Comparison of ENCODE assay signal across 17 mouse cellular contexts in the genomic region with DNA sequence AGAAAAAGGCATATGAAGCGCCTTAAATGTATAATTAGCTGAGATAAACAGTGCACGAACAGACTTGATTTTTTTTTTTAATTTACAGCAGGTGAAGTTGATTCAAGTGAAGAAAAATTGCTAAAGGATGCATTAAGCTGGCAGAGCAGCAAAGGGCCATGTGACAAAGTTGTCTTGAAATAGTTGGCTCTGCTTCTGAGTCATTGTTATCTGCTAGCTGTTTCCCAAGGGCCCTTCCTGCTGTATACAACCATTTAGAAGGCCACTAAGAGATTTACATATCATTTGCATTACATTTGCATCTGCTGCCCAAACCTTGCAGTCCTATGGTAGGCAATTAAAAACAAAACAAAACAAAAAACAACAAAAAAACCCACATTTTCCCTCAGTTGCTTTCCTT. TPM values are rescaled to one million over a fixed set of nuclear protein-coding genes. Genes with fewer than 3 reads are reported as not detected.
DNase-seq lines count a peak whose midpoint lies in the region; ATAC-seq lines count a peak whose summit lies in the region.
"Had no signal": no experiment of that assay in that cellular context is flagged by ENCODE, and none has a peak within 500 bp of the region (broad histone marks: within the 10 kb centered on the region; RNA-seq: fewer than 3 reads in every experiment).

No protein-coding gene starts in this region.

- no peak overlapping the region for H3K27ac ChIP-seq in neural tube, embryonic 12.5 days
- no peak overlapping the region for H3K27ac ChIP-seq in hindbrain, embryonic 12.5 days
- H3K27ac ChIP-seq in neural tube, embryonic 13.5 days (replicated peaks), result no peak overlapping the region
- H3K27ac ChIP-seq: embryonic facial prominence, embryonic 12.5 days; heart, embryonic 10.5 days; layer of hippocampus, adult 2 months; liver, embryonic 14.5 days; macrophage had no signal

- no peaks in the 10 kb centered on the region for H3K36me3 ChIP-seq in neural tube, embryonic 12.5 days
- H3K36me3 ChIP-seq in hindbrain, embryonic 12.5 days, result no peaks in the 10 kb centered on the region
- H3K36me3 ChIP-seq in neural tube, embryonic 13.5 days, result no peaks in the 10 kb centered on the region
- H3K36me3 ChIP-seq: embryonic facial prominence, embryonic 12.5 days; heart, embryonic 10.5 days had no signal

- H3K9me3 ChIP-seq in neural tube, embryonic 12.5 days, result no peaks in the 10 kb centered on the region
- no peaks in the 10 kb centered on the region for H3K9me3 ChIP-seq in hindbrain, embryonic 12.5 days (replicated peaks)
- H3K9me3 ChIP-seq in neural tube, embryonic 13.5 days, result no peaks in the 10 kb centered on the region
- H3K9me3 ChIP-seq: embryonic facial prominence, embryonic 12.5 days; heart, embryonic 10.5 days had no signal

- H3K27me3 ChIP-seq in neural tube, embryonic 12.5 days (replicated peaks), result peaks cover 6% of the 10 kb centered on the region; the same call in 1 of the 2 replicates
- H3K27me3 ChIP-seq in hindbrain, embryonic 12.5 days, result peaks cover 12% of the 10 kb centered on the region
- peaks cover 13% of the 10 kb centered on the region for H3K27me3 ChIP-seq in neural tube, embryonic 13.5 days

- 0 out of 2 replicates have a peak overlapping the region, but pooled peaks have one; percentile 7 for H3K4me2 ChIP-seq in neural tube, embryonic 12.5 days (replicated peaks)
- no peak overlapping the region for H3K4me2 ChIP-seq in hindbrain, embryonic 12.5 days (replicated peaks)
- peak overlapping the region; percentile 33; the same call in 1 of the 2 replicates for H3K4me2 ChIP-seq in neural tube, embryonic 13.5 days
- H3K4me2 ChIP-seq: embryonic facial prominence, embryonic 12.5 days had no signal

- peak; percentile 65; the same call in 1 of the 2 replicates for ATAC-seq in frontal cortex, adult (ENCODE audit: low TSS enrichment)
- ATAC-seq in neural tube, embryonic 12.5 days (ENCODE audit: low FRiP score, low read depth), result peak; percentile 54; the same call in 1 of the 2 replicates
- peak; percentile 59 for ATAC-seq in hindbrain, embryonic 12.5 days (ENCODE audit: low FRiP score)
- ATAC-seq in neural tube, embryonic 13.5 days (ENCODE audit: low read depth), result no peak
- ATAC-seq: intestine, postnatal 0 days had no signal

- H3K9ac ChIP-seq in neural tube, embryonic 12.5 days, result no peak overlapping the region
- H3K9ac ChIP-seq in hindbrain, embryonic 12.5 days, result no peak overlapping the region
- no peak overlapping the region for H3K9ac ChIP-seq in neural tube, embryonic 13.5 days
- H3K9ac ChIP-seq: embryonic facial prominence, embryonic 12.5 days; liver, embryonic 14.5 days had no signal

- 62% methylated on average over 2 of the region's 2 CpGs for WGBS in neural tube, embryonic 12.5 days
- WGBS in hindbrain, embryonic 12.5 days, result 67% methylated on average over 2 of the region's 2 CpGs
- 58% methylated on average over 2 of the region's 2 CpGs for WGBS in neural tube, embryonic 13.5 days

- H3K4me3 ChIP-seq in neural tube, embryonic 12.5 days, result no peak overlapping the region
- no peak overlapping the region for H3K4me3 ChIP-seq in hindbrain, embryonic 12.5 days
- no peak overlapping the region for H3K4me3 ChIP-seq in neural tube, embryonic 13.5 days
- H3K4me3 ChIP-seq: embryonic facial prominence, embryonic 12.5 days; heart, embryonic 10.5 days; layer of hippocampus, adult 2 months had no signal

- H3K4me1 ChIP-seq in neural tube, embryonic 12.5 days, result no peaks in the 10 kb centered on the region
- no peaks in the 10 kb centered on the region for H3K4me1 ChIP-seq in hindbrain, embryonic 12.5 days
- H3K4me1 ChIP-seq in neural tube, embryonic 13.5 days (replicated peaks), result peaks cover 4% of the 10 kb centered on the region
- H3K4me1 ChIP-seq: embryonic facial prominence, embryonic 12.5 days; heart, embryonic 10.5 days had no signal

- DNase-seq in frontal cortex, postnatal 36 days (ENCODE audit: low spot score in 2 of 2), result no peak
- no peak for DNase-seq in neural tube, embryonic 10.5 days (ENCODE audit: extremely low spot score, low spot score)
- DNase-seq in cerebellum, adult 8-10 months, result no peak
- DNase-seq in retina, embryonic 14.5 days (ENCODE audit: low spot score), result no peak
- DNase-seq: adrenal gland, adult 8-10 months; cerebellum, adult 9-11 months had no signal

RNA-seq across cellular contexts. Expression of a gene that starts 2.3 kb away (rescaled TPM):
- 1.2 TPM in 2 replicates for polyA plus RNA-seq in neural tube, embryonic 12.5 days (2016; fragmentation: Nextera tagmentation; extraction: Ambion mirVana)
- polyA plus RNA-seq in hindbrain, embryonic 12.5 days (2016; fragmentation: Nextera tagmentation; extraction: Ambion mirVana), result 1.9 TPM in 2 replicates
- polyA plus RNA-seq in neural tube, embryonic 13.5 days (2015; fragmentation: Nextera tagmentation; extraction: Ambion mirVana), result 1.7 and 1.8 TPM in 2 replicates
- polyA plus RNA-seq: macrophage had no signal

RNA-seq across cellular contexts. Expression of a gene that starts 54.7 kb away (rescaled TPM):
- polyA plus RNA-seq in neural tube, embryonic 12.5 days (2016; fragmentation: Nextera tagmentation; extraction: Ambion mirVana), result 0.28 TPM in 1 of 2 replicates, not detected in the other
- 0.35 TPM in 1 of 2 replicates, not detected in the other for polyA plus RNA-seq in hindbrain, embryonic 12.5 days (2016; fragmentation: Nextera tagmentation; extraction: Ambion mirVana)
- polyA plus RNA-seq in neural tube, embryonic 13.5 days (2015; fragmentation: Nextera tagmentation; extraction: Ambion mirVana), result not detected in 2 replicates
- polyA plus RNA-seq: heart, embryonic 10.5 days; intestine, postnatal 0 days; macrophage; thymus, postnatal 0 days had no signal
